Mouse (Mus musculus) adrenal gland (tissue): ENCODE measurements around the gene Als2cr12.
"Not testable (repeated sequence)": the region's sequence is repeated elsewhere in the genome, so short reads cannot be mapped to it uniquely, and the experiment has no call there.

Experiments
- intact Hi-C: fragments of 180-260 bp; cut with DNase I; formaldehyde crosslinking; loops from one replicate; pipeline ENCODE4 v1.15.1; 2025

Als2cr12 gene

DNA sequence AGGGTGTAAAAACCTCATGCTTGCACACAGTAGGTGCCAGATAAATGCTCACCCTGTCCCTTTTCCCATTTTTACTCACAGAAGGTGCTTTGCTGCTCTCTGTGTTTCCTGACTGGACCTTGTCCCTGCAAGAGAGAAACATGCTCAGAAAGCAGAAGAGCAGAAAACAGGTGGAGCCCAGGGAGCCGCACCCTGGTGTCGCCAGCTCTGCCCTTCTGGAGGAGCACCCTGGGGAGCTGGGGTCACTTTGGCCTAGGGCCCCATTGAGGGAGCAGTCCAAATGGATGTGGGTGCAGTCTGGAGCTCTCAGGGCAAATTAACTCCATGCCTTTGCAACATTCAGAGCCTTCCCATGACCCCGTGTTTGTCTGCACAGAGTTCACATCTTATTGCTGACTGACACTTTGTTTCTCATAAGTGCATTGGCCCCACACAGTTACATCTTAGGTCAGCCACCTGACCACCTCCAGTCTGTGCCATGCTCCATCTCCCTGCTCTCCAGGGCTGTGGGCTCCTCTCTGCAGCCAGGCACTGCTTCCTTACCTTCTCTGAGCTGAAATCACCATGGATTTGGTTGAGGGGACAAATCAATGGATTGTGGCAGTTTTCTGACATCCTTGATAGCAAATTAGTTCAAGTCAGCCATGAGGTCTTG lies 4.8 kb downstream of the Als2cr12 start:
- intact Hi-C loops, result not testable (repeated sequence)

DNA sequence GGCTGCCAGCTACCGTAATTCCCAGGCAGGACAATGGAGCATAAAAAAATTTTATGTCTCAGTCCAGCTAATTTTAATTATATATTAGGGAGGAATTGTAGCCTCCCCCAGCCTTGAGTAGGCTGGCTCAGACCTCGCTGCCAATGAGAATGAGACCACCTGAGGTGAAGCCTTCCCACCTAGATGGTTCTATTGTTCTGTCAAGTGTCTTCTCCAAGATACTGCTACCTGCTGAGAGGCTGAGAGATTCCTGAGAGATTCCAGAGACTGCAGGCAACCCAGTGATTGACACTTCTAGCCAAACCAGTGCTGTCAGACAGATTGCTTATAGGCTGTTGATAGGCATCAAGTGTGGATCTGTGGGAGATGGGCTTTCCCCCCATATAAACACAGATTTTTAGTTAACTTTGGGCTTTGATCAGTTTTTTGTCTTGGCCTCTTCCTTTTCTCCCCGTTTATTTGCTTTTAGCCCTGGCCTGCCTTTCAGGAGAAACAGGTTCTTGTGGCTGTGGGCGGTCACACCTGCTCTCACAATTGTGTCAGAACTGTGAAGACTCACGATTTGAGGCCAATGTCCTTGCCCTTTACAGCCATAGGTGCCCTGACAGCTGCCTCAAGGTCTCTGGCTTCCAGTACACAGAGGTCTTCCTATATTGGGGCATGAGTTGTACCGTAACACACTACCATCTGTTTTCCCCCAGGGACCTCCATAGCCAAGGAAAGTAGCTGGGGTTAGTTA lies 5.6 kb downstream of the Als2cr12 start:
- intact Hi-C loops, result no loop called here

DNA sequence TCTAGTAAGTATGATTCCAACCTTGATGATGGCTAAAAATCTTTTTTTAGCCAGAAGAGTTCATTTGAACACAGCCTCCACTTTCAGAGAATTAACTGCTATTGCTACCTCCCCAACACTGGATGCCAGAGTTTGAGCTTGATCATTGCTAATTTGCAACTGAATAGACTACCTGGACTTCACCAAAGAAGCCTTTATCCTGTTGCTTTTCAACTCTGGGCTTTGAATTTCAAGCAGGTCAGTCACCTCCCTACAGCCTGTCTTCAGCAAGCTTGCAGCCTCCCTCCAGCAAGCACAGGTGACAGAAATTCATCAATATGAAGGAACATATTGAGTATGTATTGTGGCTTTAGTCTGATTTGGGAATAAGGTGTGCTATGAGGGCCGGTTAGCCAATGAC lies 6.4 kb downstream of the Als2cr12 start:
- intact Hi-C loops, result no loop called here

DNA sequence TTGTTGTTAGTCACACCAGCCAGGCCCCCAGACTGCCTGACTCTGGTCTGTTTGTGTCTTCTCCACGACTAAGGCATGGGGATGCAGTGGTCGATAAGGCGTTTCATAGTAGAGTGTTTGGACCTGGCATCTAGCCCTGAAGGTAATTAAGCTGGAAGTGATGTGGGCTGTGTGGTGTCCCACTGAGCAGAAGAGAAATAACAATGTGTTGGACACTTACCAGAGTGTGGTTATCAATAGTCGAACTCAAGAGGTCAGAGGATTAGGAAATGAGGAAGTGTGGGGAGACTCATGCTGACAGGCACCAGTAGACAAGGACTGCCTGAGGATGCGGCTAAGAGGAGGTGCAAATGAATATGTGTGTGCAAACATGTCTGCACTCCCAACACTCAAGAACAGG lies 17.4 kb downstream of the Als2cr12 start:
- intact Hi-C loops, result not testable (repeated sequence)

DNA sequence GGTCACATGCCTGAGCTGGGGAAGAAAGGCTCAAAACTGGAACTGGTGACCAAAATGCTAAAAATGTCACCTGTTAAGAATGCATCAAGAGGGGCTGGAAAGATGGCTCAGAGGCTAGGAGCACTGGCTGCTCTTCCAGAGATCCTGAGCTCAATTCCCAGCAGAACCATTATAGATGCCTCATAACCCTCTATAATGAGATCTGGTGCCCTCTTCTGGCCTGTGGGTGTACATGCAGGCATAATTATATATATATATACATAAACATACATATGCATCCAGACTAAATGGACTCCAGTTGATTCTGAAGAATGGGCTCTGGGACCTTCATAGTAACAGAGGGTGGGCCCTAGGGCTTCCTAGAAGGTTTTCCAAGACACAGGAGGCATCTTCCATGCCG lies 18.2 kb downstream of the Als2cr12 start:
- intact Hi-C loops, result loop anchor here (2.0 kb wide), 1 partner anchor 113 kb away; no protein-coding TSS in a partner anchor

DNA sequence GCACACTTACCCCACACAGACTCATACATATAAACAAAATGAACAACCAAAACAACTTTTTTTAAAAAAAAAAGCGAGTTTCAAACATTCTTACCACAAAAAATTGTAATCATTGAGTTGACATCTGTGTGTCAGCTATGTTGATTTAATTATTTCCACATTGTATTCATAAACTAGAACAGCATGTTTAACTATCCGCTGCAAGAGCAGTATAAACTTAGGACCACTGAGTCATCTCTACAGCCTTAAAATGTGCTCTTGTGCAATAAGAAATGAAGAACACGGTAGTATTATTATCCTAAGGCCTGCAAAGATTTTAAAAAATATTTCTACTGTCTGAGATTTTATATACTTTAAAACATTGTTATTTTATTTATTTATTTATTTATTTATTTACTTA lies 20.8 kb downstream of the Als2cr12 start:
- intact Hi-C loops, result no loop called here

DNA sequence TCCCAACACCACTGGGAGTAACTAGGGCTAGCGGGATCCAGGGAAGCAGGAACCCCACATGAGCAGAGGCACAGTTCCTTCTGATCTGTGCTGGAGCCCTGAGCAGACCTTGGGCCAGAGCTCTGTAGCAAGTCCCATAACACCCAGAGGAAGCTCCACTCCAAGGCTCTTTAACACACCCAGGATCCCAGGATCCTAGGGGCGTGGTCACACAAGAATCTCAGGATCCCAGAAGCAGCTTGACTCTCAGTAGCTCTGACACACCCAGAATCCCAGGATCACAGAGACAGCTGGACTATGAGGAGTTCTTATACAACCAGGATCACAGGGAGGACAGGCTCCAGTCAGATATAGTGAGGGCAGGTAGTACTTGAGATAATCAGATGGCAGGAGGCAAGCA lies 23.7 kb downstream of the Als2cr12 start:
- intact Hi-C loops, result no loop called here

DNA sequence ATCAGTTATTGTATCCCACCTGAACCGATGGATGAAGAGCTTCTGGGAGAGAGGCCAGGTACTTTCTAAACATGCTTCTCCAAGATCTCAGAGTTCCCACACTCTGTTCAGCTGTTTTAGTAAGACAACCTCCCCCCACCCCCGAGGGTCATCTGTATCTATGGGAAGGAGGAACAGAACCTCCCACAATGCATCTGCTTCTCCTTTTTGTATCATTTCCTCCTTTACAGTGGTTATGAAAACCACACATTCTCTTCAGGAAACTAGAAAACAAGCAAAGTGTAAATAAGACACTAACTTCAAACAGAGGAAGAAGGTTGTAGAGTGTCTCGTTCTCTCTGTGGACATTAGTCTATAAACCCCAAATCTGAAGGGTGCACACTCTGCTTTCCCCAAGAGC lies 26.2 kb downstream of the Als2cr12 start:
- intact Hi-C loops, result not testable (repeated sequence)

DNA sequence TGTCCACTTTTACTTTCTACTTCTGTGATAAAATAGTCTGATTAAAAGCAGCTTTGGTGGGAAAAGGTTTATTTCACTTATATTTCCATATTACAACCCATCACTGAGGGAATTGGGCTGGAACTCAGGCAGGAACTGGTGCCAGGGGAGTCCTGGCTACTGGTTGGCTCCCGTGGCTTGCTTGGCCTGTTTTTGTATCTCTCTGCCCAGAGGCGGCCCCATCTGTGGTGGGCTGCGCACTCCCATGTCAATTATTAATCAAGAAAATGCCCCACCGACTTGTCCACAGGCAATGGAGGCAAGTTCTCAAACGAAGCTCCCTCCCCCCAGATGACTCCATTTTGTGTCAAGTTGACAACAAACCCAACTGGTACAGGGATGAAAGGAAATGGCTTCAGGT lies 27.6 kb downstream of the Als2cr12 start:
- intact Hi-C loops, result no loop called here

DNA sequence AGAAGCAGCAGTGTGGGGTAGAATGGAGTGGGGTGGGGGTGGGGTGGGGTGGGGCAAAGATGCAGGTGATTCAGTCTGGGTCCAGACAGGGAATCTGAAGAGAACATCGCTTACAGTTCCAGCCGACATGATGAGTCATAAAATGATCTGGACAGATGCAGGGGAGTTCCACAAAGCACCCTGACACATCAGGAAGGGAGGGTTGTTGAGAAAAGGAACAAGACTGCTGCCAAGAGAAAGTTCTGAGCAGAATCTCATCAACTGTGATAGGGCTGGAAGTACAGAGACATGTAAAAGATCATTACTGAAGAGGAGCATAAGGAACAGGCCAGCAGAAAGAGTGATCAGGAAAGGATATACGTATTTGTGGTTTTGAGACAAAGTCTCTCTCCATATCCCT lies 32.4 kb downstream of the Als2cr12 start:
- intact Hi-C loops, result not testable (repeated sequence)

DNA sequence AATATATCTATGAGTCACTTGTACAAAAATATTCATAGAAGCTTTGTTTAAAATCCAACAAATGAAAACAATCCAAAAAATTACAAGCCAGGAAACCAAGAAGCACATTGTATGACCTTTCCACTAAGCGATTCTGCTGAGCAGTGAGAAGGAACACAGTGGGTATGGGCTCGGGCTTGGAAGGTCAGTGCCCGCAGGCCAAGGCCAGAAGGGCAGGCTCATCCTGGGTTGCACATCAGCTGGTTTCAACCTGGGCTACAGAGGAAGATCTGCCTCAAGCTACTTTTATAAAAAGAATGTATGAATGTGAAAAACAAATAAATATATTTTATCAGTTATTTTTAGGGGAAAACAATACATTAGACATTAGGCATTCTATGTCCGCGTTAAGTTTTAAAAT lies 33.1 kb downstream of the Als2cr12 start:
- intact Hi-C loops, result not testable (repeated sequence)

DNA sequence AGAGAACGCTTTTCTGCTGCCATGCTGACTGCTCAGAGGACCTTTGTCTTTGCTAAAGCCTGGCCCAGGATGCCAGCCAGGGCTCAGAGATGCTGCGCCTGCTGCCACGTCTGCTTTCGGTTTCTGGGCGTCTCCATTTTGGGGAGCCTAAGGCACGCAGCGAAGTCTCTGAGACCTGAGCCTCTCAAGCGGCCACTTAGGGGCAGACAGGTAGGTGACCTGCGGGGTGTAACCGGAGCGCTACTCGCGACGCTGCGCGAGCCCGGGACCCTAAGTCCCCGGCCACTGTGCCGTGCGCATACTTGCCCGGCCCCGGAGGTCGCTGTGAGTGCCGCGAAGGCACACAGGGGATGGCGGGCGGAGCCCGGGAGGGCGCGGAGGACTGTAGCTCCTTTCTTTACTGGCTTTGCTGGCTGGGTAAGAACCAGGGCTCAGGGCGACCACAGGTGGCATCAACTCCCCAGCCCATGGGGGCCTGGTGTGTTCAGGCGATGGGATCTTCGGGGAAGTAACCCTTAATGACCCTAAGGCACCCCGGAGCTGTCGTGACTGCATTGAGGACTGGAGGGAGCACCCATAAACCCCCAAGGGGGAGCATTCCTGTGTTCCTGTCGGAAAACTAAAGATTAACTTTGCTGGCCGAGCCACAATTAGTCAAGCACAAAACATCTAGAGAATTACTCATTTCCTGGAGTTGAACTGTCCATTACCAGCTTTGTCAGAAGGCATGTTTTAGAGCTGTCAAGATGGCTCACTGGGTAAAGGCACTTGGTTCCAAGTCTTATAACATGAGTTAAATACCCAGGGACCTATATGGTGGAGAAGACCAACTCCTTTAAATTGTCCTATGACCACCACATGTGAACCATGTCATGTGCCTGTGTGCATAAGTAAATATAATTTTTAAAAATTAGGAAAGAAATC lies 43.0 kb downstream of the Als2cr12 start:
- intact Hi-C loops, result no loop called here

DNA sequence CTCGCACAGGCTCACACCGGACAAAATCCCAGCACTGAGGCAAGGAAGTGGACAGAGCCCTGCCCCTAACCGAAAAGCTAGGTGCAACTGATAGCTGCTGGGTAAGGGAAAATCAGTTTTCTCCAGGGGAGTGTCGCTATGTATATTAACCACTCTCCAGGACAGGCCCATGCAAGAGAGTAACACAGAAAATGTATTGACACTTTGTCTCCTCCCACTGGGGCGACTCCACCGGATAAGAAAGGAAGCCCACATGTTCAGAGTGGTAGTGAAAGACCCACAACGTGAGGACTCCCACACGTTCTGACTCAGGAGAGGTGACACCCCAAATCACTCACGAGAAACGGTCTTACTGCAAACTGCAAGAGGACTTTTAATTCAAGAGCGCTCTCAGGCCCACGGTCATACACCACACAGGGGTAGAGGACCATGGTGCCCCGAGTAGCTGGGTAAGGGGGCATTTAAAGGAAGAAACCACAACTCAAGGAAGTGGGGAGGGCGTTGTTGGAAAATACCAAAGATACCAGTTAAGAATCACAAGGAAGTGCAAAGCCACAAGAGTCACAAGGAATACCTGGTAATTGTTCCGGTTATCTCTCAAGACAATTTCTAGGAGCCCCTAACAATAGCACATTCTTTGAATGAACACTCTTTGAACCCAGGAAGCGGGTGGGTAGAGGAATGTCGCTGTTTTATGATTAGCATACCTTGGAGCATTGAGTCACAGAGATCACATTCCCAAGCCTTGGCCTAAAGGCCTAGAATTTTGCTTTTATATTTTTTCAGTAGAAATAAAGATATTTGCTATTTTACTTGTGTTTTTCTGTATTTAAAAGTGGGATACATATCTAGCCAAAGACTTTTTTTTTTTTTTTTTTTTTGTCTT lies 44.0 kb downstream of the Als2cr12 start:
- intact Hi-C loops, result not testable (repeated sequence)

DNA sequence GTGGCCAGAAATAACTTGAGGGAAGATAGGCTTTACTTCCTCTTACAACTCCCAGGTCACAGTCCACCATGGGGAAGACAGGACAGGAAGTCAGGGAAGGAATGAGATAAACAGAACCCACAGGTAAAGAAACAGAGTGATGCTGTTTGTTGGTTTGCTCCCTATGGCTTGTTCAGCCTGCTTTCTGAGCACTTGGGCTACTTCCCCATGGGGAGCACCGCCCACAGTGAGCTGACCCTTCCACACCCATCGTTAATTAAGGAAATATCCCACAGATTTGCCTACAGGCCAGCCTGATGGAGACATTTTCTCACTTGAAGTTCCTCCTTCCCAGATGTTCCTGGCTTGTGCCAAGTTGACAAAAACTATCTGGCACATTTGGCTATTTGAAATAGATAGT lies 66.9 kb downstream of the Als2cr12 start:
- intact Hi-C loops, result not testable (repeated sequence)

DNA sequence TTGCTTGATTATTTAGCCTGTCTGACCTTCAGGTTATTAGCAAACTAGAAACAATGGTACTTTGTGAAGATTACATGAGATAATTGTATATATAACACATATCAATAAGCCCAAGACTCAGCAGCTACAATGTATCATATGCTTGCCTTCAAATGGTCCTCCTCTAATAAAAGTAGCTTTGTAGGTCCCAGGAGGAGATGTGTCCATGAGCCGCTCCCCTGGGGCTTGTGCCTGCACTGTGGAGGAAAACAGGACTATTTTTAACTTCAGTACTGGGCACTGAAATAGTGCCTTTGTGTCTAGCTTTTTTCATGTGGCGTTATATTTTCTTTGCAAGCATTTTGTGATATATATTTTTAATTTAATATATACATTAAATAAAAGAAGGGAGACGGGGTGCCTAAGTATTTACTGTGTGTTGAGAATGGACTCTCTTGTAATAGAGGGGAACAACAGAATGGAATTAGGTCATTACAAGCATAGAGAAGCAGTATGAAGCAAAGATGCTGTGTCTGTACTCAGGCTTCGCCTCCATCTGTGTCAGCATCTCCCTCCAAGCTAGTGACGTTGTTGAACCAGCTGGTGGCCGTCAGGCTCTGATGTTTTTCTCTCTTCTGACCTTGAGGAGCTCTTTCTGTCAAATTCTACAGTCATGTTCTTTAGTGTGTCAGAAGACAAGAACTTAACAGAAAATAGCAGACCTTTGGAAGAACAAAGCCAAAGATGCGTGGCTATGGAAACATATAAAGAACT lies 73.6 kb downstream of the Als2cr12 start:
- intact Hi-C loops, result no loop called here

DNA sequence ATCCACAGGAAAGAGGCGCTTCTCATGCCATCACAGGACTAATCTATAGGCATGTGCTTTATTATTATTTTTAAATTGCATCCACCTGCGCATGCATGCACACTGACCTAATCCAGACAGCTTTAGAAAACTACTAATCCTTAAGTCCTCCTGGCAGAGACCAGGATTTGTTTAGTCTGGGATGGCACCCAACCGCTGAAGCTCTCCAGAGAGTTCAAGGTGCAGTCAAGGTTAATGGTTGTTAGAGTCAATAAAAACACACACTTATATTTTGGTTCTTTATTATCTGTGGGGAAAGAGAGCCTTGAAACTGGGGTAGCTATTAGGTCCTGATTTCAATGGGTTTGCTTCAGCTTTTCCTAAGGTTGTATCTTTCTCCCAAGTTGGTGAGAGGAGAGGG lies 74.5 kb downstream of the Als2cr12 start:
- intact Hi-C loops, result no loop called here

DNA sequence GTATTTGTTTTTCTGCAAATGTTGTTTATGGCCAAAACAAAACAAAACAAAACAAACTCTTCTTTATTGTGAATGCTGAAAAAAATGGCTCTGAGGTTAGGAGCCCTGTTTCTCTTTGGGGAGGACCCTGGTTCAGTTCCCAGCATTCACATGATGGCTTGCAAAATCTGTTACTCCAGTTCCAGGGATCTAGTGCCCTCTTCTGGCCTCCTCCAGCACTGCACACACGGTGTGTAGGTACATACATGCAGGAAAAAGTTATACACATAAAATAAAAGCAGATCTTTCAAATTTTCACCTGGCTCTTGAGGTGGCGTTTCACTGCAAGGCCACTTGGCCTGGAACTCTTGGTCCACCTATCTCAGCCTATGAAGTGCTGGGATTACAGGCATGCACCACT lies 77.0 kb downstream of the Als2cr12 start:
- intact Hi-C loops, result no loop called here

DNA sequence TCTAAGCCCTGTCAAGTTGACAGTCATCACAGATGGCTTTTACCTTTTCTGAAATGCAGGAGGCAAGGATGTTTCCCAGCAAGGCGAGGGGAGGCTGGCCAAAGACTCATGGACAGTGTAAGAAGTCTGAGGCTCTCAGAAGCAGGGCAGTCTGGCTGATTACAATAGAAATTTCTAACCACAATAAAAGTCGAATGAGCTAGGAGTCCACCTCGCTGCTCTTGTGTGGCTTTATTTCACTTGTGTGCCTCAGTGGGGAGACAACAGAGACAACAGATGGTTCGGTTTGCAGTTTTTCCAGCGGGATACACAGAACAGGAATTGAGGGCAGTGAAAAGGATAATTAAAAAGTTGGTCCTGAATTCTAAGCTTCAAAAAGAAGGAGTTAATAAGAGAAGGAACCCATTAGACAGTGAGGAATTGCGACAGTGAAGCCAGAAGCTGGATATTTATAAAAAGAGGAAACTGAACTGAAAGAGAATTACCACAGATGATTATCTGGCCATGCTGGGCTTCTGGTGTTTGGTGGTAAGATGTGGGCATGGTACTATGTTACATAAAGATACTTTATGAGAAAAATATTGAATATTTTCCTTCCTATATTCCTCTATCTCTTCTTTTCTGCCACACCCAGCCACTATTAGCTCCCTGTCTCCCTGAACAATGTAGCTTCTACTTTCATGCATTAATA lies 77.7 kb downstream of the Als2cr12 start:
- intact Hi-C loops, result no loop called here

DNA sequence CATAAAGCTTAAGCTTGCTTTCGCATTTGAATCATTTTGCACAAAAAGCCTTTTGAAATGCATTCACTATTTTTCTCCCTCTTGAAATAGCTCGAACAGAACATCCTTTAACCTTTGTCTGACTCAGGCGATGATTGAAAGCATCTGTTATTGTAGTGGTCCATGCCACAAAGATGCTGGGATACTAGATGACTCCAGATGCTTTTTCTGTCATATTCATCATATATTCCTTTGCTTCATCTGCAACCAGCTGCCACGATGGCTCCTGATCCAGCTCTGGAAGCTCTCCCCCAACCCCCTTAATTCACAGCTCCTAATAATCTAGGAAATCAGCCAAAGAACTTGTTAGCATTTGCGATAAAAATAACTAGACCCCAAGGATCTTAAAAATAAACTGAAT lies 78.7 kb downstream of the Als2cr12 start:
- intact Hi-C loops, result no loop called here

DNA sequence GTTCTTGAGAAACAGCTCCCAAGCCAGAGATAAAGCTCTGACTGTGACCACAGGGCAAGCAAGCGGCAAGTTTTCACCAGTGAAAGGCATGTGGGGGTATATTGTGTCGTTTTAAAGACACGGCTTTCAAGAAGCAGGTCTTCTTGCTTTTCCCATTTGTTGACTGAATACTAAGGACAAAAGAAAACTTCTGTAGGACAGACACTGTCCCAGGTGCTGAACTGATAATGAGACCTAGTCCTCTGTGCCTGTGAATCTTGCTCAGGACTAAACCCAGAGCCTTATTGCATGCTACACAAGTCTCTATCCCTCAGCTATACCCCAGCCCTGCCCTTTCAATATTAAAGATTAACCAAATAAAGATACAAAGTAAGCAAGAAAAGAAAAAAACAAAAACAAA lies 79.6 kb downstream of the Als2cr12 start:
- intact Hi-C loops, result no loop called here
